Mouse (Mus musculus): ENCODE data around the gene S100a10. TPM values are rescaled to one million over a fixed set of nuclear protein-coding genes. Genes with fewer than 3 reads are reported as not detected.
A peak's percentile ranks its signal among the peaks of the same experiment; 100 is the strongest.

S100a10 gene
- total RNA-seq (2014; rRNA removed) (68.9 and 74.5 TPM in 2 replicates), polyA plus RNA-seq (2015; fragmentation: Nextera tagmentation; extraction: Ambion mirVana) (134 and 136 TPM in 2 replicates)

GRCm38 (mm10) chr3:93554981-93555877 lies at the start of gene S100a10:
TSS of gene S100a10 (plus strand) at chr3:93555080.
- Histone ChIP-seq H3K4me1 (ENCODE audit: insufficient read depth, low read length) (peaks cover 7% of the 10 kb centered on the region; the same call in 1 of the 2 replicates), H3K9ac (replicated peaks; ENCODE audit: low read length, poor library complexity, severe bottlenecking) (peak within 1 kb of the TSS; percentile 65), H3K27me3 (ENCODE audit: insufficient read depth, low read length) (no peaks in the 10 kb centered on the region), H3K9me3 (ENCODE audit: low read length) (no peaks in the 10 kb centered on the region), H3K4me3 (ENCODE audit: low read depth, low read length) (peak within 1 kb of the TSS; percentile 53), H3K27ac (ENCODE audit: low read depth, low read length) (peak within 1 kb of the TSS; percentile 70), H3K4me2 (ENCODE audit: low read depth, low read length, poor library complexity, severe bottlenecking) (peak within 1 kb of the TSS; percentile 93), H3K36me3 (ENCODE audit: insufficient read depth, low read length) (no peaks in the 10 kb centered on the region)
- 2% methylated on average over 37 of the region's 39 CpGs for WGBS
- DNase-seq (ENCODE audit: low spot score) (peak; percentile 26), ATAC-seq (ENCODE audit: low FRiP score) (peak; percentile 71)
- TF ChIP-seq CTCF (IDR thresholded peaks at IDR 0.05), result no peak

- no peak overlapping the region for H3K9ac ChIP-seq (replicated peaks; ENCODE audit: low read length, poor library complexity, severe bottlenecking)
- peak overlapping the region; percentile 7; the same call in 1 of the 2 replicates for H3K4me2 ChIP-seq (ENCODE audit: low read depth, low read length, poor library complexity, severe bottlenecking)
- DNase-seq (ENCODE audit: low spot score), result no peak
- TF ChIP-seq CTCF (IDR thresholded peaks at IDR 0.05), result no peak
- no peak overlapping the region for H3K27ac ChIP-seq (ENCODE audit: low read depth, low read length)
- no peak overlapping the region for H3K4me3 ChIP-seq (ENCODE audit: low read depth, low read length)
- no peak for ATAC-seq (ENCODE audit: low FRiP score)
- no peaks in the 10 kb centered on the region for H3K36me3 ChIP-seq (ENCODE audit: insufficient read depth, low read length)
- WGBS, result 45% methylated on average over 30 of the region's 30 CpGs
- peaks cover 6% of the 10 kb centered on the region; the same call in 1 of the 2 replicates for H3K9me3 ChIP-seq (ENCODE audit: low read length)
- H3K4me1 ChIP-seq (ENCODE audit: insufficient read depth, low read length), result no peaks in the 10 kb centered on the region
- no peaks in the 10 kb centered on the region for H3K27me3 ChIP-seq (ENCODE audit: insufficient read depth, low read length)
These were observed 48.7 kb upstream of the S100a10 start for GRCm38 (mm10) chr3:93505960-93506863.

- Histone ChIP-seq H3K4me1 (ENCODE audit: insufficient read depth, low read length) (no peaks in the 10 kb centered on the region), H3K36me3 (ENCODE audit: insufficient read depth, low read length) (no peaks in the 10 kb centered on the region), H3K27me3 (ENCODE audit: insufficient read depth, low read length) (no peaks in the 10 kb centered on the region), H3K27ac (ENCODE audit: low read depth, low read length) (no peak overlapping the region), H3K9ac (replicated peaks; ENCODE audit: low read length, poor library complexity, severe bottlenecking) (no peak overlapping the region), H3K4me3 (ENCODE audit: low read depth, low read length) (no peak overlapping the region), H3K9me3 (ENCODE audit: low read length) (peaks cover 6% of the 10 kb centered on the region; the same call in 1 of the 2 replicates), H3K4me2 (ENCODE audit: low read depth, low read length, poor library complexity, severe bottlenecking) (no peak overlapping the region)
- WGBS, result 78% methylated on average over 5 of the region's 5 CpGs
- ATAC-seq (ENCODE audit: low FRiP score), result no peak
- no peak for TF ChIP-seq CTCF (IDR thresholded peaks at IDR 0.05)
- DNase-seq (ENCODE audit: low spot score), result no peak
These were observed 48.0 kb upstream of the S100a10 start for GRCm38 (mm10) chr3:93506881-93507325.

- DNase-seq (ENCODE audit: low spot score) (no peak), ATAC-seq (ENCODE audit: low FRiP score) (no peak)
- 78% methylated on average over 1 of the region's 1 CpGs for WGBS
- Histone ChIP-seq H3K36me3 (ENCODE audit: insufficient read depth, low read length) (no peaks in the 10 kb centered on the region), H3K27me3 (ENCODE audit: insufficient read depth, low read length) (no peaks in the 10 kb centered on the region), H3K4me2 (ENCODE audit: low read depth, low read length, poor library complexity, severe bottlenecking) (no peak overlapping the region), H3K9ac (replicated peaks; ENCODE audit: low read length, poor library complexity, severe bottlenecking) (no peak overlapping the region), H3K27ac (ENCODE audit: low read depth, low read length) (no peak overlapping the region), H3K9me3 (ENCODE audit: low read length) (no peaks in the 10 kb centered on the region), H3K4me1 (ENCODE audit: insufficient read depth, low read length) (no peaks in the 10 kb centered on the region), H3K4me3 (ENCODE audit: low read depth, low read length) (no peak overlapping the region)
- TF ChIP-seq CTCF (IDR thresholded peaks at IDR 0.05), result no peak
These were observed 45.6 kb upstream of the S100a10 start for GRCm38 (mm10) chr3:93509301-93509700.

- DNase-seq (ENCODE audit: low spot score), result no peak
- TF ChIP-seq CTCF (IDR thresholded peaks at IDR 0.05), result no peak
These were observed 43.8 kb upstream of the S100a10 start for GRCm38 (mm10) chr3:93511036-93511435.

More at GRCm38 (mm10) chr3:93511036-93511435, 43.8 kb upstream of the S100a10 start:
- no peak overlapping the region for H3K4me3 ChIP-seq (ENCODE audit: low read depth, low read length)
- H3K9me3 ChIP-seq (ENCODE audit: low read length), result no peaks in the 10 kb centered on the region
- H3K27ac ChIP-seq (ENCODE audit: low read depth, low read length), result no peak overlapping the region
- 76% methylated on average over 1 of the region's 1 CpGs for WGBS
- no peak overlapping the region for H3K4me2 ChIP-seq (ENCODE audit: low read depth, low read length, poor library complexity, severe bottlenecking)
- H3K4me1 ChIP-seq (ENCODE audit: insufficient read depth, low read length), result no peaks in the 10 kb centered on the region
- no peak overlapping the region for H3K9ac ChIP-seq (replicated peaks; ENCODE audit: low read length, poor library complexity, severe bottlenecking)
- no peaks in the 10 kb centered on the region for H3K27me3 ChIP-seq (ENCODE audit: insufficient read depth, low read length)
- no peak for ATAC-seq (ENCODE audit: low FRiP score)
- no peaks in the 10 kb centered on the region for H3K36me3 ChIP-seq (ENCODE audit: insufficient read depth, low read length)

Data from midbrain, postnatal 0 days (tissue).